Mouse (Mus musculus) layer of hippocampus, adult 8-10 months (tissue): ENCODE data around the gene A030005K14Rik. TPM values are rescaled to one million over a fixed set of nuclear protein-coding genes. Genes with fewer than 3 reads are reported as not detected.

ENCODE experiments used
- DNase-seq, 2 experiments: peaks; one replicate each; pipeline ENCODE4 v3.0.0; 2022; ENCODE audit warnings: low spot score in 2 of 2
- total RNA-seq, 4 experiments: library from RNA; stranded (reverse); gene quantifications; 2 replicates each; pipeline ENCODE4 v1.2.4; 2022

The A030005K14Rik gene
- total RNA-seq, 4 experiments from 2014 or later: not detected

- no peak for DNase-seq
Observed at GRCm38 (mm10) chr1:83036892-83037667, 22.1 kb downstream of the A030005K14Rik start.

GRCm38 (mm10) chr1:83034509-83034908, 24.7 kb downstream of the A030005K14Rik start:
- DNase-seq: no peak

- no peak for DNase-seq
Observed at GRCm38 (mm10) chr1:83032508-83032907, 26.7 kb downstream of the A030005K14Rik start.

DNA sequence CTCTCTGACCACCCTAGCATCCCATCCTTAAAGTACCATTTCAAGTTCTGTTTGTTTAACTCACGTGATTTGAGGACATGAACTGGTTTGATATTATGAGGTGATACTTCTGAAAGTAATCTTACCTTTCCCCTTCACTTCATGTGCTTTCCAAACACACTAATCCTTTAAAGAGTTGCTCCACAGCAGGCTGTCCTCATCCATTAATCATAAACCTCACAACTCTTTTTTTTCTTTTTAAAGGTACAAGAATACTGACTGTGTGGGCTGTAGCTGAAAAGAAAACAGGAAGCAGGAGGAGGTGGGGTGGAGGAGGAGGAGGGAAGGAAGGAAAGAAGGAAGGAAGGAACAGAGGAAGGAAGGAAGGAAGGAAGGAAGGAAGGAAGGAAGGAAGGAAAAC, 27.2 kb downstream of the A030005K14Rik start:
- DNase-seq: no peak

DNA sequence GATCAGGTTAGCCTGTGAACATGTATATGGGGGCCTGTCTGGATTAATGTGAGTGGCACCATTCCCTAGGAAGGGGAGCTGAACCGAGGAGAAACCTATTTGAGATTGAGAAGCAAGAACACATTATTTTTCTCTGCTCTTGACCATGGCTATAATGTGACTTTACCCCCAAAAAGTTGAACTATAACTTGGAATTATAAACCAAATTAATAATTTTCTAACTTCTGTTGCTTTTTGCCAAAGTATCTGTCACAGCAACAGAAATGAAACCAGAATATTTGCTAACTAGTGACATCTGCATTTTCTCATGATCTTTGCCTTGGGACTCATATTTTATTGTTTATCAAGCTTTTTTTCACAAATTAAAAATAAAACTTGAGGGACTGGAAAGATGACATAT, 42.6 kb downstream of the A030005K14Rik start:
- no peak for DNase-seq

- DNase-seq: no peak
Observed at GRCm38 (mm10) chr1:83015329-83015879, 43.8 kb downstream of the A030005K14Rik start.

GRCm38 (mm10) chr1:83014477-83014876, 44.7 kb downstream of the A030005K14Rik start:
- no peak for DNase-seq

Other genes starting within 250 kb of the A030005K14Rik start
- gene Agfg1, start 219.9 kb downstream of the A030005K14Rik start, total RNA-seq: 10 to 100 TPM; 61.6 to 70.6 (median 67.7) TPM
- gene A030005L19Rik, start 146.1 kb downstream of the A030005K14Rik start, total RNA-seq: 1 to 10 TPM in 1 of 4 experiments, under 1 TPM in 1, not detected in 2; 0.70 to 1.6 TPM
- gene A030014E15Rik, start 134.5 kb downstream of the A030005K14Rik start, total RNA-seq: not detected
- not detected for gene Gm6217, start 128.0 kb downstream of the A030005K14Rik start, total RNA-seq
- gene A030003K21Rik, start 116.0 kb downstream of the A030005K14Rik start, total RNA-seq: not detected
- gene Gm7544, start 103.4 kb downstream of the A030005K14Rik start, total RNA-seq: not detected
- not detected for gene Gm47955, start 99.1 kb downstream of the A030005K14Rik start, total RNA-seq
- gene Gm47959, start 58.8 kb downstream of the A030005K14Rik start, total RNA-seq: not detected
- gene Slc19a3, start 20.9 kb downstream of the A030005K14Rik start, total RNA-seq: 1 to 10 TPM; 1.4 to 2.3 (median 1.6) TPM
- not detected for gene Krtap28-10, start 16.9 kb downstream of the A030005K14Rik start, total RNA-seq
- gene Gm47969, start 14.4 kb downstream of the A030005K14Rik start, total RNA-seq: not detected
- gene Krtap28-13, start 1.6 kb upstream of the A030005K14Rik start, total RNA-seq: under 1 TPM in 1 of 4 experiments, not detected in 3; 0.33 TPM
- not detected for gene Ccl20, start 57.4 kb upstream of the A030005K14Rik start, total RNA-seq
- gene Daw1, start 100.4 kb upstream of the A030005K14Rik start, total RNA-seq: 1 to 10 TPM in 2 of 4 experiments, under 1 TPM in 2; 0.66 to 1.6 (median 1.1) TPM